Mouse (Mus musculus) liver, embryonic 14 days (tissue): Measurements from ENCODE around the gene Galnt5. TPM values are rescaled to one million over a fixed set of nuclear protein-coding genes. Genes with fewer than 3 reads are reported as not detected.

ENCODE experiments used
- polyA plus RNA-seq: library from polyadenylated mRNA; depleted of rRNA; stranded (reverse); fragments of >200 nt; gene quantifications from 2 replicates; pipeline ENCODE4 v1.2.3, GENCODE M21; 2012; rRNA removed

The Galnt5 gene
- 0.01 TPM in 2 replicates for polyA plus RNA-seq

DNA sequence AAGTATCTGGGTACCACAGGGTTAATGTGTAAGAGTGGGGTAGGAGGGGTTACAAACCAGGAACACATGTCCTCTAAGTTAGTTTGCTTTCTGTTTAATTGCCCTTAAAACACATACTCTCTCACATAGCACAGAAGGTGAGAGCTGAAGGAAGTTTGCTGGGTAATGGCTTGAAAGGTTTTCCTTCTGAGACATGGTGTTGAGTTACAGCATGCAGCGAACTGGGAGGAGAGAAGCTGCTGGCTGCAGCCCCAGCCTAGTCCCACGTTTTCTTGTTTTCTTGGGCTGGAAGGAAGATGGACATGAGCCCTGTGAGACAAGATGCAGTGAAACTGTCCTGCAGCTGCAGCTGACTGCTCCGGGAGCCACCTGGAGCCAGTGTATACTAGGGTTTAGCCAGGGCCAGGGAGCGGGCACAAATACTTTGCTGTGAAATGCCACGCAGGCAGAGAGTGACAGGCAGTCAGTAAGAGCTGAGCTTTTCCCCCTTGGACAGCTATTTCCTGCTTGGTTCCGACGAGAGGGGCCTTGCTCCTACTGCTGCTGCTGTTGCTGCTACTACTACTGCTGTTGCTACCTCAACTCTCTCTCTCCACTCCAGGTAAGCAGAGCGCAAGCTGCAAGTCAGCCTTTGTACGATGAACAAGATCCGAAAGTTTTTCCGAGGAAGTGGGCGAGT is at the start of gene Galnt5:
Gene Galnt5 (plus strand): TSS at position 133 of the 679 bp plus-strand sequence.

DNA sequence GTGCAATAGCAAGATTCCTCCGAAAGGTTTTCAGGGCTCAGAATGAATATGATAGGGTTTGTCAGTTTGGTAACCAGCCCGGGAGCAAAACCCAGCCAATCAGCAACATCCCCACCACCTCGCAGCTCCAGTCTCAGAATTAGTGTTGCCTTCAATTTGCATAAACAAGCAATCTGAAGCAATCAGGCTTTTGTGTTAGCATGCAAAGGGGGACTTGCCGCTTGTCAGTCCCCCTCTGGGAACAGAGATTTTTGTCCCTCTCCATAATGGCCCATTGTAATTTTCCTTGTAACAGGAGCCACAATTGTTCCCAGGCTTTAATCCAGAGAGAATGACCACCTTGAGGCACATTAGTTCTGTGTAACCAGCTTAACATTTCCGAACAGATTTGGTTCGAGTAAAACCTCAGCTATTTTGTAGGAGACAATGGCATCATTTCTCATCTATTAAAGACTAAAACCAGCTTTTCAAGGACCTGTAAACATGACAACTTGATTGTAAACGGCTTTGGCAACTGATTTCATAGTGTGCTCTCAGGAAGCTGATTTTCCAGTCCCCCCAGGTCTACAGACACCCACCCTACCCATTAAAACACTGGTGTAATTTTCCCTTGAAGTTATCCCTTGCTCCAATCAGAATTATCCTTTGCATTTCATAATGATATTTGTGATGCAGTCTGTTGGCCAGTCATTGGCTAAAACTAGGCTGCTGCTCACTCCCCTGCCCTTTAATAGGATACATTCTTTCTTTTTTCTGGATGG is 55.3 kb downstream of the Galnt5 start, which contains the start of gene Ermn:
Gene Ermn (minus strand): TSS at position 44 of the 761 bp plus-strand sequence.

Other genes starting within 250 kb of the Galnt5 start
- gene Ermn, start 55.0 kb downstream of the Galnt5 start, polyA plus RNA-seq, result not detected in 2 replicates
- gene Cytip, start 197.6 kb downstream of the Galnt5 start, polyA plus RNA-seq, result 1.8 and 2.0 TPM in 2 replicates